Mouse (Mus musculus) bone marrow, adult 2 months (tissue): ENCODE data around the gene Gm10130. TPM values are rescaled to one million over a fixed set of nuclear protein-coding genes. Genes with fewer than 3 reads are reported as not detected.
A peak's percentile ranks its signal among the peaks of the same experiment; 100 is the strongest.
"Not testable (repeated sequence)": the region's sequence is repeated elsewhere in the genome, so short reads cannot be mapped to it uniquely, and the experiment has no call there.

Source experiments
- H3K27ac ChIP-seq: fragments of 200-500 bp; 2 replicates; pipeline ENCODE4 v1.5.1; 2012; ENCODE audit warnings: low read depth, mild to moderate bottlenecking, control low read depth, inconsistent platforms, low read length; ENCODE audit not compliant: control insufficient read depth, poor library complexity, insufficient read depth
- H3K4me1 ChIP-seq: fragments of 200-500 bp; 2 replicates; pipeline ENCODE4 v1.6.1; 2011; ENCODE audit warnings: low read length; ENCODE audit not compliant: control insufficient read depth, insufficient read depth
- H3K4me3 ChIP-seq: fragments of 200-500 bp; replicated peaks from 2 replicates; pipeline ENCODE3; 2011; ENCODE audit warnings: mild to moderate bottlenecking, low read depth, low read length, control low read depth; ENCODE audit not compliant: control insufficient read depth
- CTCF ChIP-seq: fragments of 200-500 bp; IDR thresholded peaks from 2 replicates; pipeline ENCODE4 v1.5.1; 2011; ENCODE audit warnings: low read length, control low read depth; ENCODE audit not compliant: control insufficient read depth, insufficient read depth
- POLR2A ChIP-seq: fragments of 200-500 bp; IDR thresholded peaks from 2 replicates; pipeline ENCODE4 v1.6.1; 2011; ENCODE audit warnings: low read depth, mild to moderate bottlenecking, control low read depth, low read length, borderline replicate concordance; ENCODE audit not compliant: control insufficient read depth
- WGBS: fragments of 180-500 bp; shearing (Covaris S2); methylation state at CpG from one replicate; pipeline ENCODE4 v1.1.7; 2018; 5-methylcytosine and 5-hydroxymethylcytosine counted together
- polyA plus RNA-seq: library from polyadenylated mRNA; stranded (reverse); fragments of >200 nt; gene quantifications from 2 replicates; pipeline ENCODE4 v1.2.4, GENCODE M21; 2011; ENCODE audit warnings: low replicate concordance; ENCODE audit not compliant: missing spikeins, insufficient read depth, insufficient read length

Gene Gm10130
- not detected in 2 replicates for polyA plus RNA-seq

DNA sequence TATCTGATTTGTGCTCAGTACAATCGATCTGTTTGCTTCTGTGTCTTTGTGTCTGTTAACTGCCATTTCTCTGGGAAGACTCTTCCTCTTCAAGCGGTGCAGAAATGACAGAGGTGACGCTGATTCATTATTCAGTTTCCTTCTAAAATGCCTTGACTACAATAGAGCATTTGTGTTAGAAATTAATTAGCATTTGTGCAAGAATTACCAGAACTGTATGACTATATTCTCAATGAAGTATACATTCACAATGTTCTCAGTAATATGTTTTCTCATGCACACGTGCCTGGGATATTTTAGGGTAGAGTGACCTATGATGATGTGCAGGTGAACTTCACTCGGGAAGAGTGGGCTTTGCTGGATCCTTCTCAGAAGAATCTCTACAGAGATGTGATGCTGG, at the start of gene Gm10130:
Gene Gm10130 (plus strand): TSS at position 301 of the 400 bp plus-strand sequence.
- H3K27ac ChIP-seq: no peak within 1 kb of the TSS
- no peaks in the 10 kb centered on the region for H3K4me1 ChIP-seq
- no peak within 1 kb of the TSS for H3K4me3 ChIP-seq
- TF ChIP-seq POLR2A (no peak), CTCF (no peak)
- WGBS: 85% methylated on average over 5 of the region's 5 CpGs

DNA sequence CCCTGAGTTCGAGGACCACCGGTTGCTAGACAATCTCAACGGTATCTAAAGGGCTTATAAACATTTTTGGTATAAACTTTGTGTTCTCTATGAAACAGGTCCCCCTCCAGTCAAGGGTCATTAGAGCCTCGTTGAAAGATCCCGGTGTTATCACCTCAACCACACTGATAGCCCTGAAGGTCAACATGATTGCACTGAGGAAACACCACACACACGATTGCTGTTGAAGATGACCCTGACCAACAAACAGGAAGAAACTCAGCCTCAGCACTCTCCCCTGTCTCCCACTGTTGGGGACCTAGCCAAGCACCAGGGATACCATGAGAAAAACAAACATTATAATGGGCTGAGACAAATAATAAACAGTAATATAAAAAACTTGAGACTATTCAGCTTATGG, 29.8 kb upstream of the Gm10130 start:
- no peak overlapping the region for H3K4me3 ChIP-seq
- no peak for TF ChIP-seq CTCF
- no peak for TF ChIP-seq POLR2A
- H3K4me1 ChIP-seq: no peaks in the 10 kb centered on the region
- 68% methylated on average over 6 of the region's 6 CpGs for WGBS
- H3K27ac ChIP-seq: no peak overlapping the region

- 47% methylated on average over 1 of the region's 1 CpGs for WGBS
- Histone ChIP-seq H3K27ac (no peak overlapping the region), H3K4me3 (no peak overlapping the region), H3K4me1 (no peaks in the 10 kb centered on the region)
- no peak for TF ChIP-seq CTCF
- no peak for TF ChIP-seq POLR2A
These were observed 24.4 kb upstream of the Gm10130 start for GRCm38 (mm10) chr2:150299096-150299495.

- TF ChIP-seq CTCF (no peak), POLR2A (no peak)
- Histone ChIP-seq H3K27ac (no peak overlapping the region), H3K4me1 (no peaks in the 10 kb centered on the region), H3K4me3 (no peak overlapping the region)
- 62% methylated on average over 10 of the region's 10 CpGs for WGBS
These were observed 16.2 kb upstream of the Gm10130 start for GRCm38 (mm10) chr2:150307183-150307773.

DNA sequence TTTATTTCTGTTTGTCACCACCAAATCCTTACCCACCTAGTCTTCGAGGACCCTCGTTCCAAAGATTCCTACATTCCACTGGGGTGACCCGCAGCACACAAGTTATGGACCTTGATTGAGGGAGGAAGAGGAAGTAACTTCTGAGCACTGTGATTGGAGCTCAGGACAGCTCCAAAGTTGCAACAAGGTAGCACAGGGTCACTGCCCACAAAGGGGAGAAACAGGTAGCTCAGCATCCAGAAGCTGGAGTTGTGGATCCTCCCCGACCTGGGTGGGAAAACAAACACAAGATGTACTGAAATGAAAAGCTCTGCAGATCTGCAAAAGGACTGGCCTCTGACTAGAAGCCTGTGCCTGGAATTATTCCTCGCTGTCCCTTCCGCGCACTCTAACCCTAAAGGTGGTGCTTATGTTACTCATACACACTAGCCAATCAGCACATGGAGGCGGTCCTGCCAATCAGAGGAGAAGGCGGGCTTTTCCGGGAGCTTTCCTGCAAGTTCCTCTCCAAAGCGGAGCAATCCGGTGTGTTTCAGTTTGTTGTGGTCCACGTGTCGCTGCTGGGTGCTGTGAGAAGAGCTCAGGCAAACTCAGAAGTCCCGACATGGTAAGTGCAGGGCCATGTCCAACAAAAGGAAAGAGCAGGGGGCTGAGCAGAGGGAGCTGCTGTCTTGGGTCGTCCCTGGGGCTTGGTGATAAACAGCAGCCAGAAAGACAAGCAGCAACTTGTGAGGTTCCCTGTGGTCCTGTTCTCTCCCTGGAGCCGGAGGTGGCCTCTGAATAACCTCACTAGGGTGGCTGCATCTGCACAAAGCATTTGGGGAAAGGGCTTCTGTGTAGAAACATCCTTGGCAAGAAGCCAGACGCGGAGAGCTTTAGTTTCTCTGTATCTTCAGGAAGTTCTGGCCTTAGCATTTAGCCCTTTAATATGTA, 12.3 kb upstream of the Gm10130 start:
- not testable (repeated sequence) for H3K27ac ChIP-seq, H3K4me1 ChIP-seq
- H3K4me3 ChIP-seq: peak overlapping the region; percentile 67
- WGBS: 4% methylated on average over 19 of the region's 19 CpGs

DNA sequence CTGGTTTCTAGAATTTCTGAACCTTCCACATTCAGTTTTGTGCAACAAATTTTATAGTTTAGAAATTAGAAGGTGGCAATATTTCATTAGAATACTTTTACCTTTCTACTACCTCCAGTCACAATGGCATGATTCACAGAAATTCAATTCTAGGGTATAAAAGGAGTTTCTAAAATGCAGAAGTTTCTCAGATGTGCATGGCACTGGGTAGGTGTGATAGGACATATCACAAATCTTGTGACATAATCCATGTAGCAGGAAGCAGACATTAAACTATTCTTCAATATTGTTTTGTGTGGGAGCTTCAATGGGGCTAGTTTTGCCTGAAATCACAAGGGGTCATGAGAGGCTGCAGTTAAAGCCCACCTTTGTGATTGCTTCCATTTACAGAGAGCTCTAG, 7.4 kb upstream of the Gm10130 start:
- Histone ChIP-seq H3K27ac (no peak overlapping the region), H3K4me3 (no peak overlapping the region), H3K4me1 (no peaks in the 10 kb centered on the region)
- TF ChIP-seq CTCF: no peak

GRCm38 (mm10) chr2:150318973-150319372, 4.5 kb upstream of the Gm10130 start:
- Histone ChIP-seq H3K4me3 (no peak overlapping the region), H3K27ac (no peak overlapping the region), H3K4me1 (no peaks in the 10 kb centered on the region)
- WGBS: 61% methylated on average over 1 of the region's 1 CpGs
- TF ChIP-seq CTCF: no peak
- TF ChIP-seq POLR2A: no peak

DNA sequence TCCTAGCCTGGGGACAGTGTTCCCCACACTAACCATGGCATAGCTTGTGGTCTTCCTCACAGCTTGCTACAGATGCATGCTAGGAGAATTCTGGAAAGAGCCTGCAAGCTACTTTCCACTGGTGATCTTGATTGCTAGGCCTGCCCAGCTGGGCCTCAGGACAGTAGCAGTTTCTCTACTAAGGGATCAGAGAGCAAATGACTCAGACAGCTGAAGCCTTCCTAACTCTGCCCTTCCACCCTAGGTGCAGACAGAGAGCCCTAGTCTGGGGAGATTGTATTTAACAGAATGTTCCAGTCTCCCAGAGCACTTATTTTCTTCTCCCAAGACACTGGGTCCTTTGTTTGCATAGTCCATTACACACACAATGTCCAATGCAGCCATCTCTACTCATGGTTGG, 33.6 kb downstream of the Gm10130 start:
- H3K4me3 ChIP-seq, H3K27ac ChIP-seq, H3K4me1 ChIP-seq: not testable (repeated sequence)

GRCm38 (mm10) chr2:150362113-150362877, 38.8 kb downstream of the Gm10130 start, which contains the start of gene 3300002I08Rik:
TSS of gene 3300002I08Rik (minus strand) at chr2:150362765.
- not testable (repeated sequence) for H3K4me1 ChIP-seq, H3K27ac ChIP-seq
- 5% methylated on average over 17 of the region's 17 CpGs for WGBS
- peak within 1 kb of the TSS; percentile 94 for H3K4me3 ChIP-seq
